Mouse (Mus musculus) liver, postnatal 0 days (tissue): ENCODE results near the gene Pde4dip. TPM values are rescaled to one million over a fixed set of nuclear protein-coding genes. Genes with fewer than 3 reads are reported as not detected.

Experiments used
- ATAC-seq: fragments of 200-750 bp; cut with Nextera tagmentation; 2 replicates; pipeline ENCODE4 v1.8.0; 2017; ENCODE audit warnings: mild to moderate bottlenecking, moderate library complexity
- DNase-seq: peaks from one replicate; pipeline ENCODE4 v3.0.0-alpha.2; 2016
- H3K27ac ChIP-seq: fragments of 300-500 bp; sonication (generic); 2 replicates; pipeline ENCODE4 v1.5.1; 2014; ENCODE audit warnings: antibody characterized with exemption, moderate library complexity, mild to moderate bottlenecking, low read depth
- H3K27me3 ChIP-seq: fragments of 300-500 bp; sonication (generic); 2 replicates; pipeline ENCODE4 v1.6.1; 2014; ENCODE audit warnings: low read length, control low read depth, mixed read lengths; ENCODE audit not compliant: insufficient read depth
- H3K36me3 ChIP-seq: fragments of 300-500 bp; sonication (generic); replicated peaks from 2 replicates; pipeline ENCODE4 v1.6.1; 2014; ENCODE audit warnings: mild to moderate bottlenecking, control low read depth, low read length, moderate library complexity, mixed read lengths; ENCODE audit not compliant: insufficient read depth
- H3K4me1 ChIP-seq: fragments of 300-500 bp; sonication (generic); 2 replicates; pipeline ENCODE4 v1.6.1; 2014; ENCODE audit warnings: antibody characterized with exemption, mild to moderate bottlenecking, control low read depth; ENCODE audit not compliant: insufficient read depth
- H3K4me2 ChIP-seq: fragments of 300-500 bp; sonication (generic); 2 replicates; pipeline ENCODE4 v1.6.1; 2014; ENCODE audit warnings: low read depth, mild to moderate bottlenecking, low read length, moderate library complexity, mixed read lengths
- H3K4me3 ChIP-seq: fragments of 300-500 bp; sonication (generic); 2 replicates; pipeline ENCODE4 v1.5.1; 2014; ENCODE audit warnings: low read depth, low read length
- H3K9ac ChIP-seq: fragments of 300-500 bp; sonication (generic); replicated peaks from 2 replicates; pipeline ENCODE4 v1.6.1; 2014; ENCODE audit warnings: mild to moderate bottlenecking, moderate library complexity
- H3K9me3 ChIP-seq: fragments of 300-500 bp; sonication (generic); 2 replicates; pipeline ENCODE4 v1.6.1; 2016; ENCODE audit warnings: mild to moderate bottlenecking, control low read depth, low read length, mixed read lengths
- CTCF ChIP-seq: sonication (generic); IDR thresholded peaks from 2 replicates; pipeline ENCODE4 v1.5.1; 2016; ENCODE audit warnings: antibody characterized with exemption, low read depth
- EP300 ChIP-seq: IDR thresholded peaks from 2 replicates; pipeline ENCODE4 v1.6.1; 2016; ENCODE audit warnings: antibody characterized with exemption, low read depth, mild to moderate bottlenecking
- WGBS: fragments of 180-500 bp; shearing (Covaris S2); extraction: QIAGEN DNeasy Blood & Tissue Kit; methylation state at CpG from one replicate; pipeline ENCODE4 v1.1.7; 2014; ENCODE audit not compliant: insufficient replicate concordance; 5-methylcytosine and 5-hydroxymethylcytosine counted together
- polyA plus RNA-seq: library from polyadenylated mRNA; unstranded; fragments of >200 nt; fragmentation: Nextera tagmentation; extraction: Ambion mirVana; gene quantifications from 2 replicates; pipeline ENCODE4 v1.2.1, GENCODE M21; 2015

The Pde4dip gene
- polyA plus RNA-seq, 1 experiment from 2014 or later, result 8.1 TPM

- Histone ChIP-seq H3K36me3 (no peaks in the 10 kb centered on the region), H3K4me3 (no peak overlapping the region), H3K27me3 (no peaks in the 10 kb centered on the region), H3K4me2 (no peak overlapping the region), H3K4me1 (no peaks in the 10 kb centered on the region), H3K9me3 (no peaks in the 10 kb centered on the region), H3K27ac (no peak overlapping the region), H3K9ac (no peak overlapping the region)
- ATAC-seq (no peak), DNase-seq (no peak)
- 68% methylated on average over 2 of the region's 2 CpGs for WGBS
- TF ChIP-seq CTCF, result no peak
- no peak for TF ChIP-seq EP300
These were observed 85.6 kb downstream of the Pde4dip start for GRCm38 (mm10) chr3:97802927-97803326.

- DNase-seq, result no peak
These were observed 86.2 kb downstream of the Pde4dip start for GRCm38 (mm10) chr3:97802297-97802696.

DNA sequence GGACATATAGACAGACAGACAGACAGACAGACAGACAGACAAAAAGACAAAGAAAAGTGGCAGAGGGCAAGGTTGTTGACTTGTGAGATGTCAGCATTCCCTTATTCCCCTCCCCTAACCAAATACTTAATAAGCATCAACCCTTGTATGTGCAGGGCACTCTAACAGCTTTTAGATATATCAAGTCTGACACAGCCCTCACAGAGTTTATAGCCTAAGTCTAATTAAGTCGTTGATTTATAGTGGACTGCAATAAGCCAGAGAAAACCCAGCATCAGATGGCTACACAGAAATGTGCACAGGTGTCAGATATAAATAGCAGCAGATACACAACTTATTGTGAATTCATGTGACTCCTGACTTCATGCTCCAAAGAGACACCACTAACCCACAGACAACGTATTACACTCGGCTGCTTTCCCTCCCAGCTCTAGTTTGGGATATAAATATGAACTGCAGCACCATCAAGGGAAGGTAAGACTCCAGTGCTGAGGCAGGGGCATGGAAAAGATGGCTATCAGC is 87.3 kb downstream of the Pde4dip start:
- Histone ChIP-seq H3K9ac (no peak overlapping the region), H3K4me2 (no peak overlapping the region), H3K27ac (no peak overlapping the region), H3K4me1 (no peaks in the 10 kb centered on the region), H3K36me3 (no peaks in the 10 kb centered on the region), H3K9me3 (no peaks in the 10 kb centered on the region), H3K4me3 (no peak overlapping the region), H3K27me3 (no peaks in the 10 kb centered on the region)
- ATAC-seq, result no peak
- DNase-seq, result no peak
- 79% methylated on average over 3 of the region's 3 CpGs for WGBS
- TF ChIP-seq CTCF (no peak), EP300 (no peak)

More at GRCm38 (mm10) chr3:97802297-97802696, 86.2 kb downstream of the Pde4dip start:
- ATAC-seq, result no peak
- Histone ChIP-seq H3K36me3 (no peaks in the 10 kb centered on the region), H3K27ac (no peak overlapping the region), H3K9me3 (no peaks in the 10 kb centered on the region), H3K4me3 (no peak overlapping the region), H3K27me3 (no peaks in the 10 kb centered on the region), H3K4me2 (no peak overlapping the region), H3K4me1 (no peaks in the 10 kb centered on the region), H3K9ac (no peak overlapping the region)
- 73% methylated on average over 5 of the region's 5 CpGs for WGBS
- TF ChIP-seq CTCF (no peak), EP300 (no peak)

GRCm38 (mm10) chr3:97800657-97801056 is 87.8 kb downstream of the Pde4dip start:
- DNase-seq (no peak), ATAC-seq (no peak)
- Histone ChIP-seq H3K4me1 (no peaks in the 10 kb centered on the region), H3K36me3 (no peaks in the 10 kb centered on the region), H3K27me3 (no peaks in the 10 kb centered on the region), H3K27ac (no peak overlapping the region), H3K9me3 (no peaks in the 10 kb centered on the region), H3K9ac (no peak overlapping the region), H3K4me2 (no peak overlapping the region), H3K4me3 (no peak overlapping the region)
- 79% methylated on average over 5 of the region's 5 CpGs for WGBS
- no peak for TF ChIP-seq CTCF
- TF ChIP-seq EP300, result no peak

DNA sequence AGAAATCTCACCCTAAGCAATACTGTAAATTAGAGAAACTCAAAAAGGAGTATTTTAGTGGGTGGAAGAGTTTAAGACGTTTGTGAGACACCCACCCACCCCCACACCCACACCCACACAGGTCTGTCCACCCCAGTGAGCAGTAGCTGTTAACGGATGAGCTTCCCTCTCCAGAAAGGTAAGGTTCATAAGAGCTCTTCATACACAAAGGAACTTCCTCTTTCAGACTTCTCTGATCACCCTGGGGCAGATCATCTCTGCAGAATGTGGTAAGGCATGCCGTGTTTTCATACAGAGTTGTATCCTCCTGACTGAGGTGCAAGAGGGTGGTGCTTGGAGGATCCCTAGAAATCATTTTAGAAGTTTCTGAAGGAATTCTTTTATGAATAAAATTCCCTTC is 88.5 kb downstream of the Pde4dip start:
- WGBS, result 28% methylated on average over 3 of the region's 3 CpGs
- H3K27me3 ChIP-seq, result no peaks in the 10 kb centered on the region
- no peak overlapping the region for H3K27ac ChIP-seq
- no peaks in the 10 kb centered on the region for H3K4me1 ChIP-seq
- H3K4me2 ChIP-seq, result no peak overlapping the region
- DNase-seq, result no peak
- TF ChIP-seq CTCF, result no peak
- TF ChIP-seq EP300, result no peak
- no peaks in the 10 kb centered on the region for H3K9me3 ChIP-seq
- H3K4me3 ChIP-seq, result no peak overlapping the region
- ATAC-seq, result no peak
- H3K36me3 ChIP-seq, result no peaks in the 10 kb centered on the region
- no peak overlapping the region for H3K9ac ChIP-seq

DNA sequence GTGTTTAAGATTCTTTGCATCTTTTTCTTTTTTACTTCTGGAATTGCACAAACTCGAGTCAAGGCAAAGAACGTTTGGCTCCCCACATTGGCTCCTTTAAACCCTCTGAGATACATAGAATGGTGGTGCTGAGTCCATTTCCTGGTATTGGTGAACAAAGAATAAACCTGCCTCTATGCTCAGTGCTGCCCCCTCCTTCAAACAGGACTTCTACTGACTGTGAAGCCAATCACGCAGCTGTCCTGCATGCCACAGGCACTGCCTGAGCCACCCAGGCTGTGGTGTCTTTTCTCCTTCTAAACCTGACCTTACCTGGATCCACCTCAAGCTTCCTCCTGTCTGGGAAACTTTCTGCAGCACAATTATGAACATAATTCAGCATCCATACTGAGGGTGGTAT is 89.2 kb downstream of the Pde4dip start:
- Histone ChIP-seq H3K36me3 (no peaks in the 10 kb centered on the region), H3K4me2 (no peak overlapping the region), H3K27ac (no peak overlapping the region), H3K4me1 (no peaks in the 10 kb centered on the region), H3K9me3 (no peaks in the 10 kb centered on the region), H3K9ac (no peak overlapping the region), H3K4me3 (no peak overlapping the region), H3K27me3 (no peaks in the 10 kb centered on the region)
- ATAC-seq, result no peak
- no peak for DNase-seq
- TF ChIP-seq CTCF (peak; percentile 20; the same call in 1 of the 2 replicates), EP300 (no peak)
- WGBS, result 67% methylated on average over 3 of the region's 3 CpGs

DNA sequence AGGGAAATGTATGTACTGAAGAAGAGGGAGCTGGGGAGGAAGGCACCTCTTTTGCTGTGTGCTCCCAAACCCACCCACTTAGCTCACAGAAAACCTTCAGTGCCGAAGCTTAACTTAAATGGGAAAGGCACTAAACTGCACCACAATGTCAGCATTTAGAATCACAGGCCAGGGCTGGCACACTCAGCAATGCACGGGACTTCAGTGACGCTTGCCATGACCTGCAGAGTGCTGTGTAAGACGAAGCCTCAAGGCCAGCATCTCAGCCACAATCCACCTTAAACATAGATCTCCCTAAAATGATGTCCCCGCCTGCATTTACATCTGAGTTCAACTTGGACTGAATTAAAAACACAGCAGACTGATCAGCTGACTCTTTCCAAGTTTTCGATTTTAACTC is 91.1 kb downstream of the Pde4dip start:
- DNase-seq (no peak), ATAC-seq (no peak)
- H3K4me2 ChIP-seq, result no peak overlapping the region
- H3K9ac ChIP-seq, result no peak overlapping the region
- H3K27me3 ChIP-seq, result no peaks in the 10 kb centered on the region
- no peak overlapping the region for H3K4me3 ChIP-seq
- H3K27ac ChIP-seq, result no peak overlapping the region
- peaks cover 1% of the 10 kb centered on the region; the same call in 1 of the 2 replicates for H3K36me3 ChIP-seq
- TF ChIP-seq CTCF (no peak), EP300 (no peak)
- no peaks in the 10 kb centered on the region for H3K9me3 ChIP-seq
- H3K4me1 ChIP-seq, result no peaks in the 10 kb centered on the region
- WGBS, result 78% methylated on average over 6 of the region's 6 CpGs
